In genomic region chr16:12173482-12174041, GRCm38 (mm10) we compare ENCODE assay signal across 16 mouse cellular contexts.
"Had no signal": no experiment of that assay in that cellular context is flagged by ENCODE, and none has a peak within 500 bp of the region (broad histone marks: within the 10 kb centered on the region; RNA-seq: fewer than 3 reads in every experiment).

No protein-coding gene starts in this region.

- H3K9ac ChIP-seq: neural tube, embryonic 13.5 days; neural tube, embryonic 15.5 days; stomach, embryonic 15.5 days had no signal

- H3K36me3 ChIP-seq: neural tube, embryonic 13.5 days; neural tube, embryonic 15.5 days; stomach, embryonic 15.5 days had no signal

- H3K27ac ChIP-seq: neural tube, embryonic 13.5 days; neural tube, embryonic 15.5 days; stomach, embryonic 15.5 days; stomach, postnatal 0 days had no signal

- H3K4me1 ChIP-seq: neural tube, embryonic 13.5 days; neural tube, embryonic 15.5 days; stomach, embryonic 15.5 days had no signal

- DNase-seq: retina, postnatal 1 day; right cerebral cortex, adult 18-20 months; right cerebral cortex, postnatal 14 days; right cerebral cortex, postnatal 25 days; right cerebral cortex, postnatal 4 days; spleen, adult 18-20 months; thymus, adult 18-20 months; thymus, adult 2 months; thymus, postnatal 14 days; thymus, postnatal 25 days; thymus, postnatal 36 days; thymus, postnatal 4 days had no signal

- H3K27me3 ChIP-seq: neural tube, embryonic 13.5 days; neural tube, embryonic 15.5 days; stomach, embryonic 15.5 days had no signal

- H3K4me2 ChIP-seq: neural tube, embryonic 13.5 days; neural tube, embryonic 15.5 days; stomach, embryonic 15.5 days had no signal

- H3K9me3 ChIP-seq: neural tube, embryonic 13.5 days; neural tube, embryonic 15.5 days; stomach, embryonic 15.5 days had no signal

- H3K4me3 ChIP-seq: neural tube, embryonic 13.5 days; neural tube, embryonic 15.5 days; stomach, embryonic 15.5 days had no signal
